Mouse (Mus musculus) megakaryocyte, embryonic 14.5 days (primary cell): ENCODE results near the gene Olfr211.

Experiments
- FLI1 ChIP-seq: IDR thresholded peaks from 2 replicates; pipeline ENCODE4 v1.6.1; 2012; ENCODE audit warnings: low read length, inconsistent platforms, mixed read lengths
- GATA1 ChIP-seq: IDR thresholded peaks from 3 replicates; pipeline ENCODE4 v1.6.1; 2012; ENCODE audit warnings: mixed read lengths, low read length, inconsistent platforms, borderline replicate concordance

DNA sequence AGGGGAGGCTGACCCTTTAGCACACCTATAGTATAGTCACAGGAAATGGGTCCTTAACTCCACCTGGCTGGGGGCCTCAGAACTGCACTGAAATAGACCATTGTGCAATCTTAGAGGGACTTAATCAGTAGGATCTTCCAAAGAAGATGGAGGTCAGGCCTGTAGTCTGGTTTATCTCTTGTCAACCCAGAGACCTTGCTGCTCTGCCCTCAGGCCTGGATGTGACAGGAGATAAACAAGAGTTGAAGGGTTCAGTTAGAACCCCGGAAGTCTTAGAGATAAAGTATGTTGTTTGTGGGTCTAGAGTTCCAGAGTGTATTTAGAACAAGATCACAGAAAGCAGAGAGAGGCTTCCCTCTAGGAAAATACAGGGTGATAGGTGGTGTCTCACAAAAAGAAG lies 32.4 kb upstream of the Olfr211 start:
- TF ChIP-seq GATA1: no peak
- TF ChIP-seq FLI1: no peak
